Mouse (Mus musculus): ENCODE measurements around the gene Trim44. TPM values are rescaled to one million over a fixed set of nuclear protein-coding genes. Genes with fewer than 3 reads are reported as not detected.

Trim44 gene
- polyA plus RNA-seq, 1 experiment: 16.5 TPM

DNA sequence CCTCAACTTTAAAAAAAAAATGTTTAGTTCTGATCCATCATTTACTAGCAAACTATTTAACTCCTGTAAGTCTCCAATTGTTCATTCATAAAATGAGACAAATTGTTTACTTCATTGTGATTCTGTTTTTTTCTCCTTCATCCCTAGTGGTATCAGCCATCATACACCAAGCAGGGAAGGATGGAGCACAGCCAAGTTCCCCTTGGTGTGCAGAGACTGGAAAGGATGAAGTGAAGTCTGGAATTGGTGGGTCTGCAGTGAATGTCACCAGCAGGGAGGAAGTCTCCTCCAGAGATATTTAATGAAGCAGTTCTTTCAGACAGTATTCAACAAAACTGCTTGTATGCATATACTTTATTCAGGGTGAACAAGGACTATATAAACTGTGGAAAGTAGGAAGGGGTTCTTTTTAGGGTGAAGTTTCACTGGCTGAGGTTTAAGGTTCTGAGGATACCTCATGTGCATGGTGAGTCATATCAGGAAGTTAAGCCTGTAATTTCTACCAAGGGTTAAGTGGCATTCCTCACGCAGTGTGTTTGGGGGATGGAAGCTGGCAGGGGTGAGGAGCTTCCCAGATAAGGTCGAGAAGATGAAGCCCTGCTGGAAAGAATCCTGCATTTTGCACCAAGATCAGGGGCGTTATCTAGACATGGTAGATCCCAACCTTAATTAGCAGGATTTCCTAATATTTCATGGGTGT is 34.1 kb downstream of the Trim44 start:
- no peaks in the 10 kb centered on the region for H3K27me3 ChIP-seq (ENCODE audit: control insufficient read depth, insufficient read depth, insufficient read length)
- H3K79me2 ChIP-seq (ENCODE audit: control insufficient read depth, insufficient read depth): peaks cover 17% of the 10 kb centered on the region
- H3K4me3 ChIP-seq: no peak overlapping the region
- H3K4me2 ChIP-seq (ENCODE audit: low read depth): no peak overlapping the region
- TF ChIP-seq MYOD1 (IDR thresholded peaks at IDR 0.05; ENCODE audit: control insufficient read depth in 1 of 3, insufficient read length in 2 of 3, low read depth in 2 of 3): no peak
- TF ChIP-seq MAX (IDR thresholded peaks at IDR 0.05; ENCODE audit: low read depth): no peak
- no peak for TF ChIP-seq MYOG (IDR thresholded peaks at IDR 0.05; ENCODE audit: control insufficient read depth in 1 of 3, insufficient read depth in 1 of 3, insufficient read length in 2 of 3, low read depth in 2 of 3)
- TF ChIP-seq REST (IDR thresholded peaks at IDR 0.05; ENCODE audit: insufficient read depth, insufficient read length): no peak
- no peak for TF ChIP-seq POLR2A (IDR thresholded peaks at IDR 0.05; ENCODE audit: insufficient read length, low read depth)
- TF ChIP-seq SRF (IDR thresholded peaks at IDR 0.05; ENCODE audit: control insufficient read depth, insufficient read length, low read depth): no peak
- TF ChIP-seq E2F4 (IDR thresholded peaks at IDR 0.05; ENCODE audit: insufficient read depth): no peak
- TF ChIP-seq USF1 (IDR thresholded peaks at IDR 0.05; ENCODE audit: low read depth): no peak
- TF ChIP-seq POLR2AphosphoS2 (IDR thresholded peaks at IDR 0.05; ENCODE audit: insufficient read length, low read depth): no peak
- TF ChIP-seq CEBPB (IDR thresholded peaks at IDR 0.05; ENCODE audit: insufficient read depth, poor library complexity, severe bottlenecking): no peak
- no peak for TF ChIP-seq TCF3 (IDR thresholded peaks at IDR 0.05; ENCODE audit: insufficient read length, low read depth)
- no peaks in the 10 kb centered on the region for H3K36me3 ChIP-seq (ENCODE audit: control insufficient read depth, insufficient read depth)
- no peak overlapping the region for H3ac ChIP-seq (ENCODE audit: control insufficient read depth, insufficient read length)

DNA sequence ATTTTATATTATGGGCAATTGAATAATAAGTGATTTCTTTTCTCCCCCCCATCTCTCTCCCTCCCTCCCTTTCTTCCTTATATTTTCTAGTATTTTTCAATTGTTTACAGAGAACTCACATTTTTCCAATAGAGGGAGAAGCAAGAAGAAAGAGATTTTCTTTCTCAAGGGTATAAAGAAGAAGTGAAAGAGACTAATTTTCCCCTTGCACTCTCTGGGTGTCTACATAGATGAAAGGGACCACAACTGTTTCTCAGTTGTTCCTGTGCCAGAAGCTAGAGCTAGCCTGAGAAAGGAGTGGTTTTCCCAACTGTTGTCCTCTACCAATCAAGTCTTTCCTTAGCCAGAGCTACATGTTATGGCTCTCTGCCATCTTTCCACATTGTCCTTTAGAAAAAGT is 34.9 kb downstream of the Trim44 start:
- peaks cover 17% of the 10 kb centered on the region for H3K79me2 ChIP-seq (ENCODE audit: control insufficient read depth, insufficient read depth)
- no peak overlapping the region for H3K4me3 ChIP-seq
- no peak for TF ChIP-seq SRF (IDR thresholded peaks at IDR 0.05; ENCODE audit: control insufficient read depth, insufficient read length, low read depth)
- H3ac ChIP-seq (ENCODE audit: control insufficient read depth, insufficient read length): no peak overlapping the region
- H3K27me3 ChIP-seq (ENCODE audit: control insufficient read depth, insufficient read depth, insufficient read length): no peaks in the 10 kb centered on the region
- H3K4me2 ChIP-seq (ENCODE audit: low read depth): no peak overlapping the region
- no peaks in the 10 kb centered on the region for H3K36me3 ChIP-seq (ENCODE audit: control insufficient read depth, insufficient read depth)

DNA sequence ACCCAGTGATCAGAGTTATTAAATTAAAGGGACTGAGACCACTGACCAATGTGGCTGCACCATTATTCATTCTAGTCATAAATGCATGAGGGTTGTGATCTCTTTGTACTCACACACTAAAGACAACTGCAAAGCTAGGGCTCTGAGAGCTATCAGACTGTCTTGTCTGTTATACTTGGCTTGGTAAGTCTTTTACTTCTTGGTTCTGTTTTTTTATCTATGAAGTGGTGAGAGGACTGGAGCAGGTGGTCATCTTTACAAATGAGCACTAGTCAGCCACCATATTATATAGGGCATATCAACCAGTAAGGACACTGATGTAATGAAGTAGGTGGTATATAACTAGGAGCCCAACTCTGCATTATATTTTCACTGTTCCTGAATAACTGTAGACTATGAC is 36.3 kb downstream of the Trim44 start:
- peaks cover 8% of the 10 kb centered on the region for H3K79me2 ChIP-seq (ENCODE audit: control insufficient read depth, insufficient read depth)
- no peaks in the 10 kb centered on the region for H3K27me3 ChIP-seq (ENCODE audit: control insufficient read depth, insufficient read depth, insufficient read length)
- no peak for TF ChIP-seq MAX (IDR thresholded peaks at IDR 0.05; ENCODE audit: low read depth)
- TF ChIP-seq E2F4 (IDR thresholded peaks at IDR 0.05; ENCODE audit: insufficient read depth): no peak

DNA sequence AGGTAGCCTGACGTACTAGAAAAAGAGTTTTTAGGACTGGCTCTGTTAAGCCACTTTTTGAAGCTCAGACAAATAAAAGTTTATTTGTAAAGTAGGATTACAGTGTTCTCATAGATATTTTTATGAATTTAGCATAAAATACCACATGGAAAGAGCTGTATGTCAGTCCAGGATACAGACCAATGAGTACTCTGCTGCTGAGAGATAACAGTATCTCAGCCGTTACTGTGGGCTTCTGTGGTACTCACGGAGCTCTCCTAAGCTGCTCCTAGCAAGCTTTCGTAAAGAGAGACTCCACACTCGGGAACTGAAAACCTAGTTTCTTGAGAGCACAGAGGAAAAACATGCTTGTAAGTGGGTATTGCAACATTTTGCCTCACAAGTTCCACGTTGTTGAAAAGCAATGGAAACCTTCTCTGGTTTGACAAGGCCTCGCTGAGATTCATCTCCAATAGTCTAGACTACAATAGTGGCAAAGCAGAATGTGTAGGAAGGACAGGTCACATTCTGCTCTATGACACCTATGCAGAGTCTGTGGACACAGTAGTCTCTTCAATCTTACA is 41.6 kb downstream of the Trim44 start:
- H3K4me2 ChIP-seq (ENCODE audit: low read depth): no peak overlapping the region
- no peaks in the 10 kb centered on the region for H3K36me3 ChIP-seq (ENCODE audit: control insufficient read depth, insufficient read depth)
- H3K79me2 ChIP-seq (ENCODE audit: control insufficient read depth, insufficient read depth): peaks cover 5% of the 10 kb centered on the region

More for the DNA sequence above, 36.3 kb downstream of the Trim44 start:
- Histone ChIP-seq H3K4me2 (ENCODE audit: low read depth) (no peak overlapping the region), H3ac (ENCODE audit: control insufficient read depth, insufficient read length) (no peak overlapping the region), H3K36me3 (ENCODE audit: control insufficient read depth, insufficient read depth) (no peaks in the 10 kb centered on the region), H3K4me3 (no peak overlapping the region)

DNA sequence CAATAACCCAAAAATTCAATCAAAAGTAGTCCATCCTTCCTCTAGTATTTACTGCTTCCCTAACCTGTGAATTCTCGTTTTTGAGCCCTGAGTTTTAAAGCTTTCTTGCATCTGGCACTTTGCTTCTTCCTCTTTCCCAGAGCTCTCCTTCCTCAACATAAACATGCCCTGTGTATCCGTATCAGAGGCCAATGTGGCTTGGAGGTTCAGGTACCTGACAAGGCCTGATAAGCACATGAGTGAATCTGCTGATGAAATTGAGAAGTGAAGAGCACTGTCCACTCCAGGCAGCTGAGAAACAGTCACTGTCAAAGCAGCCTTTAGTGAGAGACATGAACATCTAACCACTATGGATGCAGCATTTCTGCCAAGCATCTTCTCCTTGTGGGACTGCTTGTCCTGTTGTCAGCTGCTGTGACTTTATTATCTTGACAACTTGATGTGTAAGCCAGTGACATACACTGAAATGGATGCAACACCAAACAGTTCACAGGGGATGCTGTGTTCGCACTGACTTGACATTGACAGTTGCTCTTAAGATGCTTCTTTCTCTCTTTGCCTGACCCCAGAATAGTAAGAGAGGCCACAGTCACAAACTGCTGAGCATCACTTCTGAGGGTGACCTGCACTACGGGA is 42.9 kb downstream of the Trim44 start:
- peaks cover 9% of the 10 kb centered on the region for H3K79me2 ChIP-seq (ENCODE audit: control insufficient read depth, insufficient read depth)
- H3K4me3 ChIP-seq: no peak overlapping the region
- H3ac ChIP-seq (ENCODE audit: control insufficient read depth, insufficient read length): no peak overlapping the region
- TF ChIP-seq CEBPB (IDR thresholded peaks at IDR 0.05; ENCODE audit: insufficient read depth, poor library complexity, severe bottlenecking) (no peak), MAX (IDR thresholded peaks at IDR 0.05; ENCODE audit: low read depth) (no peak), TCF12 (IDR thresholded peaks at IDR 0.05; ENCODE audit: insufficient read depth, poor library complexity, severe bottlenecking) (no peak), POLR2AphosphoS2 (IDR thresholded peaks at IDR 0.05; ENCODE audit: insufficient read length, low read depth) (no peak), USF1 (IDR thresholded peaks at IDR 0.05; ENCODE audit: low read depth) (no peak), REST (IDR thresholded peaks at IDR 0.05; ENCODE audit: insufficient read depth, insufficient read length) (no peak), MYOG (IDR thresholded peaks at IDR 0.05; ENCODE audit: control insufficient read depth in 1 of 3, insufficient read depth in 1 of 3, insufficient read length in 2 of 3, low read depth in 2 of 3) (no peak), SRF (IDR thresholded peaks at IDR 0.05; ENCODE audit: control insufficient read depth, insufficient read length, low read depth) (no peak), MYOD1 (IDR thresholded peaks at IDR 0.05; ENCODE audit: control insufficient read depth in 1 of 3, insufficient read length in 2 of 3, low read depth in 2 of 3) (no peak), E2F4 (IDR thresholded peaks at IDR 0.05; ENCODE audit: insufficient read depth) (no peak), POLR2A (IDR thresholded peaks at IDR 0.05; ENCODE audit: insufficient read length, low read depth) (no peak), TCF3 (IDR thresholded peaks at IDR 0.05; ENCODE audit: insufficient read length, low read depth) (no peak)
- H3K27me3 ChIP-seq (ENCODE audit: control insufficient read depth, insufficient read depth, insufficient read length): no peaks in the 10 kb centered on the region
- H3K36me3 ChIP-seq (ENCODE audit: control insufficient read depth, insufficient read depth): no peaks in the 10 kb centered on the region
- no peak overlapping the region for H3K4me2 ChIP-seq (ENCODE audit: low read depth)

More for the DNA sequence above, 41.6 kb downstream of the Trim44 start:
- Histone ChIP-seq H3K4me3 (no peak overlapping the region), H3K27me3 (ENCODE audit: control insufficient read depth, insufficient read depth, insufficient read length) (no peaks in the 10 kb centered on the region), H3ac (ENCODE audit: control insufficient read depth, insufficient read length) (no peak overlapping the region)
- TF ChIP-seq POLR2A (IDR thresholded peaks at IDR 0.05; ENCODE audit: insufficient read length, low read depth): no peak
- no peak for TF ChIP-seq POLR2AphosphoS2 (IDR thresholded peaks at IDR 0.05; ENCODE audit: insufficient read length, low read depth)
- TF ChIP-seq E2F4 (IDR thresholded peaks at IDR 0.05; ENCODE audit: insufficient read depth): no peak
- no peak for TF ChIP-seq CEBPB (IDR thresholded peaks at IDR 0.05; ENCODE audit: insufficient read depth, poor library complexity, severe bottlenecking)
- TF ChIP-seq MYOG (IDR thresholded peaks at IDR 0.05; ENCODE audit: control insufficient read depth in 1 of 3, insufficient read depth in 1 of 3, insufficient read length in 2 of 3, low read depth in 2 of 3): no peak
- no peak for TF ChIP-seq REST (IDR thresholded peaks at IDR 0.05; ENCODE audit: insufficient read depth, insufficient read length)
- TF ChIP-seq TCF3 (IDR thresholded peaks at IDR 0.05; ENCODE audit: insufficient read length, low read depth): no peak
- TF ChIP-seq USF1 (IDR thresholded peaks at IDR 0.05; ENCODE audit: low read depth): no peak
- TF ChIP-seq MAX (IDR thresholded peaks at IDR 0.05; ENCODE audit: low read depth): no peak
- no peak for TF ChIP-seq SRF (IDR thresholded peaks at IDR 0.05; ENCODE audit: control insufficient read depth, insufficient read length, low read depth)
- TF ChIP-seq TCF12 (IDR thresholded peaks at IDR 0.05; ENCODE audit: insufficient read depth, poor library complexity, severe bottlenecking): no peak
- TF ChIP-seq MYOD1 (IDR thresholded peaks at IDR 0.05; ENCODE audit: control insufficient read depth in 1 of 3, insufficient read length in 2 of 3, low read depth in 2 of 3): no peak
